In genomic region chr4:145546477-145546876, GRCm38 (mm10) we compare ENCODE assay signal across 7 mouse cellular contexts. TPM values are rescaled to one million over a fixed set of nuclear protein-coding genes. Genes with fewer than 3 reads are reported as not detected.
"Had no signal": no experiment of that assay in that cellular context is flagged by ENCODE, and none has a peak within 500 bp of the region (broad histone marks: within the 10 kb centered on the region; RNA-seq: fewer than 3 reads in every experiment).

No protein-coding gene starts in this region.

RNA-seq across cellular contexts. Expression of gene Zfp990, which starts 35.9 kb away (rescaled TPM):
- total RNA-seq: liver, adult 2 months had no signal
- polyA plus RNA-seq: large intestine, adult 2 months; limb, embryonic 14.5 days; liver, adult 2 months; lung, embryonic 16.5 days; midbrain, embryonic 13.5 days; neural tube, embryonic 13.5 days; small intestine, adult 2 months had no signal

RNA-seq across cellular contexts. Expression of gene Gm13212, which starts 38.5 kb away (rescaled TPM):
- polyA plus RNA-seq: liver, adult 2 months; small intestine, adult 2 months had no signal
